Mouse (Mus musculus) urinary bladder, postnatal 4 days (tissue): ENCODE results near the gene Ina.
"Not testable (repeated sequence)": the region's sequence is repeated elsewhere in the genome, so short reads cannot be mapped to it uniquely, and the experiment has no call there.

Experiments used
- DNase-seq, 2 experiments: peaks; one replicate each; pipeline ENCODE4 v3.0.0; 2021 to 2022; ENCODE audit warnings: low spot score in 2 of 2

Gene Ina

GRCm38 (mm10) chr19:47014447-47015381 is at the start of gene Ina, which contains the start of gene Nt5c2:
Ina (plus strand) TSS chr19:47014698.
Nt5c2 (minus strand) TSS chr19:47015153.
- peak in 1 of 2 experiments; percentile 25 for DNase-seq

- DNase-seq: no peak
These were observed 49.0 kb upstream of the Ina start for GRCm38 (mm10) chr19:46965496-46965895.

GRCm38 (mm10) chr19:46966330-46966729 is 48.2 kb upstream of the Ina start:
- DNase-seq: no peak

GRCm38 (mm10) chr19:46967861-46968260 is 46.6 kb upstream of the Ina start:
- no peak for DNase-seq

GRCm38 (mm10) chr19:46968833-46969232 is 45.7 kb upstream of the Ina start:
- no peak for DNase-seq

GRCm38 (mm10) chr19:46969286-46969985 is 45.1 kb upstream of the Ina start:
- DNase-seq: no peak

- DNase-seq: no peak
These were observed 44.3 kb upstream of the Ina start for GRCm38 (mm10) chr19:46970121-46970729.

- no peak for DNase-seq
These were observed 43.3 kb upstream of the Ina start for GRCm38 (mm10) chr19:46971051-46971689.

- no peak for DNase-seq
These were observed 42.8 kb upstream of the Ina start for GRCm38 (mm10) chr19:46971712-46972111.

GRCm38 (mm10) chr19:46972159-46972558 is 42.3 kb upstream of the Ina start:
- no peak for DNase-seq

- no peak for DNase-seq
These were observed 38.9 kb upstream of the Ina start for GRCm38 (mm10) chr19:46975565-46975964.

- DNase-seq: no peak
These were observed 38.5 kb upstream of the Ina start for GRCm38 (mm10) chr19:46975997-46976396.

GRCm38 (mm10) chr19:46976743-46977142 is 37.8 kb upstream of the Ina start:
- DNase-seq: no peak

- DNase-seq: no peak
These were observed 37.0 kb upstream of the Ina start for GRCm38 (mm10) chr19:46977460-46977859.

- not testable (repeated sequence) for DNase-seq
These were observed 36.4 kb upstream of the Ina start for GRCm38 (mm10) chr19:46978069-46978468.

GRCm38 (mm10) chr19:46978920-46979780 is 35.3 kb upstream of the Ina start:
- DNase-seq: no peak

GRCm38 (mm10) chr19:46979781-46980105 is 34.8 kb upstream of the Ina start:
- DNase-seq: no peak

GRCm38 (mm10) chr19:46981462-46981861 is 33.0 kb upstream of the Ina start:
- DNase-seq: no peak

- no peak for DNase-seq
These were observed 31.0 kb upstream of the Ina start for GRCm38 (mm10) chr19:46983352-46983965.

GRCm38 (mm10) chr19:46983966-46984380 is 30.5 kb upstream of the Ina start:
- no peak for DNase-seq
